Mouse (Mus musculus) embryonic facial prominence, embryonic 11.5 days (tissue): Measurements from ENCODE around the gene Gcsh. TPM values are rescaled to one million over a fixed set of nuclear protein-coding genes. Genes with fewer than 3 reads are reported as not detected.

ENCODE experiments used
- polyA plus RNA-seq: library from polyadenylated mRNA; unstranded; fragments of >200 nt; fragmentation: Nextera tagmentation; extraction: Ambion mirVana; gene quantifications from 2 replicates; pipeline ENCODE4 v1.2.1, GENCODE M21; 2014

Gene Gcsh
- polyA plus RNA-seq, 1 experiment from 2014 or later = 166 TPM

Other genes starting within 250 kb of the Gcsh start
- gene Cmc2, start 72.1 kb downstream of the Gcsh start, polyA plus RNA-seq = 90.6 and 92.2 TPM in 2 replicates
- gene Cenpn, start 71.8 kb downstream of the Gcsh start, polyA plus RNA-seq = 56.7 and 58.4 TPM in 2 replicates
- gene Atmin, start 50.1 kb downstream of the Gcsh start, polyA plus RNA-seq = 12.7 and 13.1 TPM in 2 replicates
- 2.0 and 2.8 TPM in 2 replicates for gene 1700030J22Rik, start 14.6 kb downstream of the Gcsh start, polyA plus RNA-seq
- gene Pkd1l2, start 88.9 kb upstream of the Gcsh start, polyA plus RNA-seq = 0.03 TPM in 1 of 2 replicates, not detected in the other
- gene Bco1, start 102.3 kb upstream of the Gcsh start, polyA plus RNA-seq = 0.11 TPM in 1 of 2 replicates, not detected in the other
- gene Gan, start 164.6 kb upstream of the Gcsh start, polyA plus RNA-seq = 1.9 and 2.5 TPM in 2 replicates